Mouse (Mus musculus) MN1 (cell line): ENCODE data around the gene Kmt5b.
A peak's percentile ranks its signal among the peaks of the same experiment; 100 is the strongest.

Source experiments
- DNase-seq: peaks from one replicate; pipeline ENCODE4 v3.0.0-alpha.2; 2016; ENCODE audit warnings: low spot score

The Kmt5b gene

GRCm38 (mm10) chr19:3768697-3769383 lies 1.6 kb downstream of the Kmt5b start:
- peak; percentile 90 for DNase-seq

GRCm38 (mm10) chr19:3769533-3769932 lies 2.3 kb downstream of the Kmt5b start:
- no peak for DNase-seq

GRCm38 (mm10) chr19:3774159-3774558 lies 6.9 kb downstream of the Kmt5b start:
- no peak for DNase-seq

- DNase-seq: peak; percentile 86
Measured at GRCm38 (mm10) chr19:3778713-3779112, 11.5 kb downstream of the Kmt5b start.

GRCm38 (mm10) chr19:3790077-3790476 lies 22.9 kb downstream of the Kmt5b start:
- no peak for DNase-seq

- no peak for DNase-seq
Measured at GRCm38 (mm10) chr19:3805526-3805925, 38.3 kb downstream of the Kmt5b start.

- DNase-seq: no peak
Measured at GRCm38 (mm10) chr19:3810536-3811233, 43.5 kb downstream of the Kmt5b start.

GRCm38 (mm10) chr19:3814461-3814860 lies 47.2 kb downstream of the Kmt5b start:
- DNase-seq: no peak

GRCm38 (mm10) chr19:3815824-3816223 lies 48.6 kb downstream of the Kmt5b start:
- DNase-seq: no peak

- DNase-seq: no peak
Measured at GRCm38 (mm10) chr19:3819080-3819479, 51.9 kb downstream of the Kmt5b start.

- DNase-seq: no peak
Measured at GRCm38 (mm10) chr19:3819899-3820444, 52.8 kb downstream of the Kmt5b start.

GRCm38 (mm10) chr19:3825044-3825443 lies 57.8 kb downstream of the Kmt5b start:
- DNase-seq: no peak

GRCm38 (mm10) chr19:3829863-3830262 lies 62.6 kb downstream of the Kmt5b start:
- no peak for DNase-seq

GRCm38 (mm10) chr19:3831716-3832115 lies 64.5 kb downstream of the Kmt5b start:
- DNase-seq: no peak

- peak; percentile 78 for DNase-seq
Measured at GRCm38 (mm10) chr19:3832851-3833353, 65.7 kb downstream of the Kmt5b start.

GRCm38 (mm10) chr19:3834301-3834700 lies 67.1 kb downstream of the Kmt5b start:
- no peak for DNase-seq

GRCm38 (mm10) chr19:3836791-3837190 lies 69.6 kb downstream of the Kmt5b start:
- no peak for DNase-seq

- DNase-seq: no peak
Measured at GRCm38 (mm10) chr19:3838931-3839330, 71.7 kb downstream of the Kmt5b start.

GRCm38 (mm10) chr19:3839686-3840085 lies 72.5 kb downstream of the Kmt5b start:
- no peak for DNase-seq

- DNase-seq: no peak
Measured at GRCm38 (mm10) chr19:3840214-3840651, 73.0 kb downstream of the Kmt5b start.

- no peak for DNase-seq
Measured at GRCm38 (mm10) chr19:3840685-3841084, 73.5 kb downstream of the Kmt5b start.

- no peak for DNase-seq
Measured at GRCm38 (mm10) chr19:3842359-3843148, 75.3 kb downstream of the Kmt5b start.
